Mouse (Mus musculus): ENCODE measurements around the gene Chn1. TPM values are rescaled to one million over a fixed set of nuclear protein-coding genes. Genes with fewer than 3 reads are reported as not detected.

Gene Chn1
- total RNA-seq, 2 experiments from 2014 or later, result 12.5 to 14.3 TPM

DNA sequence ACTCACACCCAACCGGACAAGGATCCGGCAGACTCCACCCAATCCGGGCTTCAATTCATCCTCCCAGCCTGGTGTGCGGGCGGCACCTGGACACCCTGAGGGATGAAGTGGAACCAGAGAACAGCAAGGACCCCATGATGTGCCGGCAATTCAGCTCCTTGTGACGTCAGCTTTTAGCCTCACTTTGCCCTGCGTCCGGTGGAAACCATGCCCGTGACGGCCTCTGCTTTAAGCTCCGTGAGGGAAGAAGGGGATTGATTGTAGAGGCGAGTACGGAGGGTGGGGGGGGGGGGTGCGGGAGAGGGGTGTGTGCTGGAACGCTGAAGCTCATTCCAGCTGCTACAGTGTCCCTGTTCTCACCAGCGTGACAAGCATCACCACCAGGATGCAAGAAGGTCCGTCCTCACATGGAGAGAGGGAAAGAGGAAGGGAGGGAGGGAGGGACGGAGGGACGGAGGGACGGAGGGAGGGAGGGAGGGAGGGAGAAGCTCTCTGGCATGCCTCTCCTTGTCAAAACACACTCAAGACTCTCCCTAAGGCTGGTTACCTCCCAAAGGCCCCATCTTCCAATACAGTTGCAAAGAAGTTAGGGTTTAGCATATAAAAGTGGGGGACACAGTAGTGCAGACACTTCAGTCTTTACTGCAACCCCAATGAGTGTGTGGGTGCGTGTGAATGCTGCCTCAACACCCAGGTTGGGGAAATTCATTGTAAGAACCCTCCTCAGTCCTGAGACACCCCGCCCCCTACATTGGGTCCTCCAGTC is 214.1 kb downstream of the Chn1 start:
- DNase-seq, result no peak

Other genes starting within 250 kb of the Chn1 start
- 10 to 100 TPM; 13.3 to 19.6 TPM for gene Wipf1, start 245.6 kb downstream of the Chn1 start, total RNA-seq (2021)
- gene Chrna1, start 195.0 kb downstream of the Chn1 start, total RNA-seq (2021), result not detected
- gene Atf2, start 117.3 kb upstream of the Chn1 start, total RNA-seq (2021), result 10 to 100 TPM; 72.8 to 81.7 TPM
- gene Atp5g3, start 136.0 kb upstream of the Chn1 start, total RNA-seq (2021), result 100 to 1,000 TPM; 682 to 902 TPM

Data from adrenal gland, postnatal 36 days (tissue).